Mouse (Mus musculus): ENCODE data around the gene Hcn3. TPM values are rescaled to one million over a fixed set of nuclear protein-coding genes. Genes with fewer than 3 reads are reported as not detected.

The Hcn3 gene
- polyA plus RNA-seq, 1 experiment, result 0.10 TPM

GRCm38 (mm10) chr3:89156951-89157350, 3.0 kb downstream of the Hcn3 start:
- TF ChIP-seq TCF12 (IDR thresholded peaks at IDR 0.05; ENCODE audit: insufficient read depth, poor library complexity, severe bottlenecking), result no peak
- no peak for TF ChIP-seq POLR2A (IDR thresholded peaks at IDR 0.05; ENCODE audit: insufficient read length, low read depth)
- no peak for TF ChIP-seq POLR2AphosphoS2 (IDR thresholded peaks at IDR 0.05; ENCODE audit: insufficient read length, low read depth)
- TF ChIP-seq MAX (IDR thresholded peaks at IDR 0.05; ENCODE audit: low read depth), result no peak
- no peak for TF ChIP-seq REST (IDR thresholded peaks at IDR 0.05; ENCODE audit: insufficient read depth, insufficient read length)
- TF ChIP-seq CEBPB (IDR thresholded peaks at IDR 0.05; ENCODE audit: insufficient read depth, poor library complexity, severe bottlenecking), result no peak
- TF ChIP-seq MYOD1 (IDR thresholded peaks at IDR 0.05; ENCODE audit: control insufficient read depth in 1 of 3, insufficient read length in 2 of 3, low read depth in 2 of 3), result no peak
- no peak for TF ChIP-seq E2F4 (IDR thresholded peaks at IDR 0.05; ENCODE audit: insufficient read depth)
- no peak for TF ChIP-seq TCF3 (IDR thresholded peaks at IDR 0.05; ENCODE audit: insufficient read length, low read depth)
- no peak for TF ChIP-seq USF1 (IDR thresholded peaks at IDR 0.05; ENCODE audit: low read depth)
- TF ChIP-seq SRF (IDR thresholded peaks at IDR 0.05; ENCODE audit: control insufficient read depth, insufficient read length, low read depth), result no peak
- no peak for TF ChIP-seq MYOG (IDR thresholded peaks at IDR 0.05; ENCODE audit: control insufficient read depth in 1 of 3, insufficient read depth in 1 of 3, insufficient read length in 2 of 3, low read depth in 2 of 3)
- H3K79me2 ChIP-seq (ENCODE audit: control insufficient read depth, insufficient read depth), result no peaks in the 10 kb centered on the region
- H3ac ChIP-seq (ENCODE audit: control insufficient read depth, insufficient read length), result no peak overlapping the region
- peaks cover 35% of the 10 kb centered on the region for H3K27me3 ChIP-seq (ENCODE audit: control insufficient read depth, insufficient read depth, insufficient read length)
- H3K4me2 ChIP-seq (ENCODE audit: low read depth), result no peak overlapping the region
- no peaks in the 10 kb centered on the region for H3K36me3 ChIP-seq (ENCODE audit: control insufficient read depth, insufficient read depth)
- no peak overlapping the region for H3K4me3 ChIP-seq

GRCm38 (mm10) chr3:89152084-89152835, 7.7 kb downstream of the Hcn3 start:
- Histone ChIP-seq H3K27me3 (ENCODE audit: control insufficient read depth, insufficient read depth, insufficient read length) (peaks cover 59% of the 10 kb centered on the region), H3ac (ENCODE audit: control insufficient read depth, insufficient read length) (no peak overlapping the region), H3K4me2 (ENCODE audit: low read depth) (no peak overlapping the region), H3K4me3 (no peak overlapping the region), H3K79me2 (ENCODE audit: control insufficient read depth, insufficient read depth) (no peaks in the 10 kb centered on the region), H3K36me3 (ENCODE audit: control insufficient read depth, insufficient read depth) (no peaks in the 10 kb centered on the region)
- TF ChIP-seq POLR2A (IDR thresholded peaks at IDR 0.05; ENCODE audit: insufficient read length, low read depth) (no peak), E2F4 (IDR thresholded peaks at IDR 0.05; ENCODE audit: insufficient read depth) (no peak), TCF12 (IDR thresholded peaks at IDR 0.05; ENCODE audit: insufficient read depth, poor library complexity, severe bottlenecking) (no peak), CEBPB (IDR thresholded peaks at IDR 0.05; ENCODE audit: insufficient read depth, poor library complexity, severe bottlenecking) (no peak), MAX (IDR thresholded peaks at IDR 0.05; ENCODE audit: low read depth) (no peak), MYOG (IDR thresholded peaks at IDR 0.05; ENCODE audit: control insufficient read depth in 1 of 3, insufficient read depth in 1 of 3, insufficient read length in 2 of 3, low read depth in 2 of 3) (no peak), POLR2AphosphoS2 (IDR thresholded peaks at IDR 0.05; ENCODE audit: insufficient read length, low read depth) (no peak), SRF (IDR thresholded peaks at IDR 0.05; ENCODE audit: control insufficient read depth, insufficient read length, low read depth) (no peak), TCF3 (IDR thresholded peaks at IDR 0.05; ENCODE audit: insufficient read length, low read depth) (no peak), REST (IDR thresholded peaks at IDR 0.05; ENCODE audit: insufficient read depth, insufficient read length) (no peak), MYOD1 (IDR thresholded peaks at IDR 0.05; ENCODE audit: control insufficient read depth in 1 of 3, insufficient read length in 2 of 3, low read depth in 2 of 3) (no peak), USF1 (IDR thresholded peaks at IDR 0.05; ENCODE audit: low read depth) (no peak)

- H3K27me3 ChIP-seq (ENCODE audit: control insufficient read depth, insufficient read depth, insufficient read length), result peaks cover 76% of the 10 kb centered on the region
- TF ChIP-seq CEBPB (IDR thresholded peaks at IDR 0.05; ENCODE audit: insufficient read depth, poor library complexity, severe bottlenecking) (no peak), MAX (IDR thresholded peaks at IDR 0.05; ENCODE audit: low read depth) (no peak), REST (IDR thresholded peaks at IDR 0.05; ENCODE audit: insufficient read depth, insufficient read length) (no peak), SRF (IDR thresholded peaks at IDR 0.05; ENCODE audit: control insufficient read depth, insufficient read length, low read depth) (no peak), POLR2A (IDR thresholded peaks at IDR 0.05; ENCODE audit: insufficient read length, low read depth) (no peak), E2F4 (IDR thresholded peaks at IDR 0.05; ENCODE audit: insufficient read depth) (no peak), POLR2AphosphoS2 (IDR thresholded peaks at IDR 0.05; ENCODE audit: insufficient read length, low read depth) (no peak), TCF3 (IDR thresholded peaks at IDR 0.05; ENCODE audit: insufficient read length, low read depth) (no peak), TCF12 (IDR thresholded peaks at IDR 0.05; ENCODE audit: insufficient read depth, poor library complexity, severe bottlenecking) (no peak), MYOG (IDR thresholded peaks at IDR 0.05; ENCODE audit: control insufficient read depth in 1 of 3, insufficient read depth in 1 of 3, insufficient read length in 2 of 3, low read depth in 2 of 3) (no peak), MYOD1 (IDR thresholded peaks at IDR 0.05; ENCODE audit: control insufficient read depth in 1 of 3, insufficient read length in 2 of 3, low read depth in 2 of 3) (no peak), USF1 (IDR thresholded peaks at IDR 0.05; ENCODE audit: low read depth) (no peak)
- no peaks in the 10 kb centered on the region for H3K36me3 ChIP-seq (ENCODE audit: control insufficient read depth, insufficient read depth)
- no peak overlapping the region for H3ac ChIP-seq (ENCODE audit: control insufficient read depth, insufficient read length)
- no peak overlapping the region for H3K4me3 ChIP-seq
- no peak overlapping the region for H3K4me2 ChIP-seq (ENCODE audit: low read depth)
- H3K79me2 ChIP-seq (ENCODE audit: control insufficient read depth, insufficient read depth), result no peaks in the 10 kb centered on the region
Measured at GRCm38 (mm10) chr3:89148567-89148966, 11.4 kb downstream of the Hcn3 start.

GRCm38 (mm10) chr3:89147979-89148311, 12.1 kb downstream of the Hcn3 start:
- H3ac ChIP-seq (ENCODE audit: control insufficient read depth, insufficient read length), result no peak overlapping the region
- H3K36me3 ChIP-seq (ENCODE audit: control insufficient read depth, insufficient read depth), result no peaks in the 10 kb centered on the region
- H3K4me2 ChIP-seq (ENCODE audit: low read depth), result no peak overlapping the region
- peak in 1 of 3 experiments; percentile 6 for TF ChIP-seq MYOG (IDR thresholded peaks at IDR 0.05; ENCODE audit: control insufficient read depth in 1 of 3, insufficient read depth in 1 of 3, insufficient read length in 2 of 3, low read depth in 2 of 3)
- TF ChIP-seq POLR2AphosphoS2 (IDR thresholded peaks at IDR 0.05; ENCODE audit: insufficient read length, low read depth), result no peak
- no peak for TF ChIP-seq TCF12 (IDR thresholded peaks at IDR 0.05; ENCODE audit: insufficient read depth, poor library complexity, severe bottlenecking)
- no peaks in the 10 kb centered on the region for H3K79me2 ChIP-seq (ENCODE audit: control insufficient read depth, insufficient read depth)
- no peak overlapping the region for H3K4me3 ChIP-seq
- peaks cover 80% of the 10 kb centered on the region for H3K27me3 ChIP-seq (ENCODE audit: control insufficient read depth, insufficient read depth, insufficient read length)
